Mouse (Mus musculus) liver, postnatal 0 days (tissue): ENCODE data around the gene Cldn14.

Experiments used
- CTCF ChIP-seq: sonication (generic); IDR thresholded peaks from 2 replicates; pipeline ENCODE4 v1.5.1; 2016; ENCODE audit warnings: antibody characterized with exemption, low read depth
- EP300 ChIP-seq: IDR thresholded peaks from 2 replicates; pipeline ENCODE4 v1.6.1; 2016; ENCODE audit warnings: antibody characterized with exemption, low read depth, mild to moderate bottlenecking

- TF ChIP-seq CTCF (no peak), EP300 (no peak)
Observed at GRCm38 (mm10) chr16:93890948-93891604, 117.6 kb downstream of the Cldn14 start.
